ENCODE assay signal across 8 mouse cellular contexts in genomic region chr5:8622071-8622595, GRCm38 (mm10). TPM values are rescaled to one million over a fixed set of nuclear protein-coding genes. Genes with fewer than 3 reads are reported as not detected.
DNase-seq lines count a peak whose midpoint lies in the region; ATAC-seq and TF ChIP-seq lines count a peak whose summit lies in the region.

No protein-coding gene starts in this region.

- WGBS in hindbrain, embryonic 11.5 days: under 1% methylated on average over 33 of the region's 49 CpGs
- under 1% methylated on average over 48 of the region's 49 CpGs for WGBS in lung, adult 2 months
- under 1% methylated on average over 44 of the region's 49 CpGs for WGBS in neural tube, embryonic 14.5 days
- WGBS in thymus, adult 2 months: 1% methylated on average over 48 of the region's 49 CpGs

- H3K9me3 ChIP-seq in hindbrain, embryonic 11.5 days (ENCODE audit: control insufficient read depth, low read length): no peaks in the 10 kb centered on the region
- H3K9me3 ChIP-seq in neural tube, embryonic 14.5 days (ENCODE audit: control insufficient read depth, low read length): no peaks in the 10 kb centered on the region

- H3K27me3 ChIP-seq in hindbrain, embryonic 11.5 days (ENCODE audit: control insufficient read depth, insufficient read depth, low read length): no peaks in the 10 kb centered on the region
- no peaks in the 10 kb centered on the region for H3K27me3 ChIP-seq in neural tube, embryonic 14.5 days (ENCODE audit: control insufficient read depth, insufficient read depth, low read length)
- no peaks in the 10 kb centered on the region for H3K27me3 ChIP-seq in thymus, adult 2 months (ENCODE audit: control insufficient read depth, insufficient read depth, low read length)

- H3K27ac ChIP-seq in hindbrain, embryonic 11.5 days (ENCODE audit: low read depth, low read length): peak overlapping the region; percentile 51
- peak overlapping the region; percentile 94 for H3K27ac ChIP-seq in neural tube, embryonic 14.5 days (ENCODE audit: low read depth, low read length)
- no peak overlapping the region for H3K27ac ChIP-seq in thymus, adult 2 months (ENCODE audit: control insufficient read depth, insufficient read depth, low read length)

- peak overlapping the region; percentile 79 for H3K4me3 ChIP-seq in hindbrain, embryonic 11.5 days (ENCODE audit: low read depth, low read length)
- H3K4me3 ChIP-seq in lung, adult 2 months (replicated peaks; ENCODE audit: extremely low read depth, low read depth, low read length): peak overlapping the region; percentile 79
- H3K4me3 ChIP-seq in neural tube, embryonic 14.5 days (ENCODE audit: low read depth, low read length): peak overlapping the region; percentile 97
- peak overlapping the region; percentile 77 for H3K4me3 ChIP-seq in thymus, adult 2 months (ENCODE audit: control insufficient read depth, insufficient read depth, low read length)

- peak overlapping the region; percentile 82 for H3K4me2 ChIP-seq in hindbrain, embryonic 11.5 days (replicated peaks; ENCODE audit: low read depth, low read length)
- H3K4me2 ChIP-seq in neural tube, embryonic 14.5 days (ENCODE audit: low read depth, low read length): peak overlapping the region; percentile 60

- H3K9ac ChIP-seq in hindbrain, embryonic 11.5 days (ENCODE audit: low read depth, low read length): peak overlapping the region; percentile 62
- peak overlapping the region; percentile 97 for H3K9ac ChIP-seq in neural tube, embryonic 14.5 days (replicated peaks; ENCODE audit: low read depth, low read length)

- peak; percentile 65 for DNase-seq in Muller cell, postnatal 12 days (ENCODE audit: inconsistent ontology term)
- DNase-seq in cerebellum, adult 8-10 months: peak; percentile 62
- peak; percentile 74 for DNase-seq in hindbrain, embryonic 11.5 days (ENCODE audit: low spot score)
- peak; percentile 3 for DNase-seq in layer of hippocampus, adult 9-10 months (ENCODE audit: low spot score)
- DNase-seq in lung, adult 2 months: peak; percentile 38
- DNase-seq in thymus, adult 2 months: peak; percentile 52

- peak; percentile 88 for ATAC-seq in frontal cortex, adult (ENCODE audit: low TSS enrichment)
- peak; percentile 68 for ATAC-seq in hindbrain, embryonic 11.5 days (ENCODE audit: low FRiP score)
- peak; percentile 82 for ATAC-seq in neural tube, embryonic 14.5 days (ENCODE audit: low read depth)

- no peak for TF ChIP-seq POLR2A in lung, adult 2 months (IDR thresholded peaks at IDR 0.05; ENCODE audit: borderline replicate concordance, extremely low read depth, low read depth, low read length)
- 0 out of 2 replicates have a peak, but pooled peaks have one; percentile 16 for TF ChIP-seq POLR2A in thymus, adult 2 months (IDR thresholded peaks at IDR 0.05; ENCODE audit: control insufficient read depth, extremely low read depth, insufficient read depth, low read length, poor library complexity)

- TF ChIP-seq CTCF in lung, adult 2 months (IDR thresholded peaks at IDR 0.05; ENCODE audit: insufficient read depth, low read length): no peak
- TF ChIP-seq CTCF in thymus, adult 2 months (IDR thresholded peaks at IDR 0.05; ENCODE audit: borderline replicate concordance, control insufficient read depth, extremely low read depth, insufficient read depth, low read length, poor library complexity): peak; percentile 54; the same call in 1 of the 2 replicates

- H3K4me1 ChIP-seq in hindbrain, embryonic 11.5 days (replicated peaks; ENCODE audit: control insufficient read depth, insufficient read depth, low read length): no peaks in the 10 kb centered on the region
- H3K4me1 ChIP-seq in lung, adult 2 months (ENCODE audit: control insufficient read depth, insufficient read depth, low read length): no peaks in the 10 kb centered on the region
- H3K4me1 ChIP-seq in neural tube, embryonic 14.5 days (ENCODE audit: control insufficient read depth, insufficient read depth, low read length): no peaks in the 10 kb centered on the region
- peaks cover 2% of the 10 kb centered on the region; the same call in 1 of the 2 replicates for H3K4me1 ChIP-seq in thymus, adult 2 months (replicated peaks; ENCODE audit: control insufficient read depth, insufficient read depth, low read length)

- no peaks in the 10 kb centered on the region for H3K36me3 ChIP-seq in hindbrain, embryonic 11.5 days (ENCODE audit: control insufficient read depth, insufficient read depth, low read length)
- no peaks in the 10 kb centered on the region for H3K36me3 ChIP-seq in neural tube, embryonic 14.5 days (ENCODE audit: control insufficient read depth, insufficient read depth, low read length)
- no peaks in the 10 kb centered on the region for H3K36me3 ChIP-seq in thymus, adult 2 months (ENCODE audit: control insufficient read depth, insufficient read depth, low read length)

RNA-seq across cellular contexts. Expression of gene Rundc3b, which starts 0.6 kb away (rescaled TPM):
- 15.2 and 15.4 TPM in 2 replicates for polyA plus RNA-seq in hindbrain, embryonic 11.5 days (2014; fragmentation: Nextera tagmentation; extraction: Ambion mirVana)
- polyA plus RNA-seq in lung, adult 2 months (2012; rRNA removed): 0.25 and 0.35 TPM in 2 replicates
- polyA plus RNA-seq in neural tube, embryonic 14.5 days (2014; fragmentation: Nextera tagmentation; extraction: Ambion mirVana): 63.2 and 64.0 TPM in 2 replicates
- polyA plus RNA-seq in thymus, adult 2 months (2012; rRNA removed): 1.4 TPM in 2 replicates

RNA-seq across cellular contexts. Expression of gene Abcb1a, which starts 37.7 kb away (rescaled TPM):
- polyA plus RNA-seq in hindbrain, embryonic 11.5 days (2014; fragmentation: Nextera tagmentation; extraction: Ambion mirVana): 0.52 and 0.60 TPM in 2 replicates
- 12.8 and 15.4 TPM in 2 replicates for polyA plus RNA-seq in lung, adult 2 months (2012; rRNA removed)
- polyA plus RNA-seq in neural tube, embryonic 14.5 days (2014; fragmentation: Nextera tagmentation; extraction: Ambion mirVana): 1.3 and 2.5 TPM in 2 replicates
- 1.2 and 1.4 TPM in 2 replicates for polyA plus RNA-seq in thymus, adult 2 months (2012; rRNA removed)

Comparison
In these comparisons a context has a peak if more than half of its experiments do, and no peak if none do; other contexts are left out.
1. DNase-seq: peak in every context shown above with its lines; median percentile 74 in hindbrain, embryonic 11.5 days; 65 in Muller cell, postnatal 12 days; 62 in cerebellum, adult 8-10 months; 52 in thymus, adult 2 months; 38 in lung, adult 2 months; 3 in layer of hippocampus, adult 9-10 months.